Mouse (Mus musculus) heart, embryonic 16.5 days (tissue): Measurements from ENCODE around the gene Phlda1. TPM values are rescaled to one million over a fixed set of nuclear protein-coding genes. Genes with fewer than 3 reads are reported as not detected.

Source experiments
- ATAC-seq: fragments of 200-750 bp; cut with Nextera tagmentation; replicated peaks from 2 replicates; pipeline ENCODE4 v1.8.0; 2017; ENCODE audit warnings: moderate number of reproducible peaks; ENCODE audit not compliant: insufficient read depth, low FRiP score; ENCODE audit errors: extremely low read depth
- H3K27ac ChIP-seq: fragments of 300-500 bp; sonication (generic); 2 replicates; pipeline ENCODE4 v1.5.1; 2014; ENCODE audit warnings: mild to moderate bottlenecking, low read length, control low read depth, moderate library complexity
- H3K27me3 ChIP-seq: fragments of 300-500 bp; sonication (generic); 2 replicates; pipeline ENCODE4 v1.6.1; 2014; ENCODE audit warnings: low read length, mixed read lengths; ENCODE audit not compliant: control insufficient read depth, insufficient read depth
- H3K36me3 ChIP-seq: fragments of 300-500 bp; sonication (generic); 2 replicates; pipeline ENCODE4 v1.6.1; 2014; ENCODE audit not compliant: control insufficient read depth, insufficient read depth
- H3K4me1 ChIP-seq: fragments of 300-500 bp; sonication (generic); 2 replicates; pipeline ENCODE4 v1.6.1; 2014; ENCODE audit warnings: low read length, mixed read lengths; ENCODE audit not compliant: control insufficient read depth, insufficient read depth
- H3K4me2 ChIP-seq: fragments of 300-500 bp; sonication (generic); 2 replicates; pipeline ENCODE4 v1.6.1; 2014; ENCODE audit warnings: low read depth, mild to moderate bottlenecking, control low read depth, low read length
- H3K4me3 ChIP-seq: fragments of 300-500 bp; sonication (generic); 2 replicates; pipeline ENCODE4 v1.5.1; 2014; ENCODE audit warnings: mild to moderate bottlenecking, control low read depth, low read length
- H3K9ac ChIP-seq: fragments of 300-500 bp; sonication (generic); 2 replicates; pipeline ENCODE4 v1.6.1; 2014; ENCODE audit warnings: low read length, control low read depth
- H3K9me3 ChIP-seq: fragments of 300-500 bp; sonication (generic); replicated peaks from 2 replicates; pipeline ENCODE4 v1.6.1; 2016; ENCODE audit warnings: low read length; ENCODE audit not compliant: control insufficient read depth
- WGBS: fragments of 180-500 bp; shearing (Covaris S2); extraction: QIAGEN DNeasy Blood & Tissue Kit; methylation state at CpG from one replicate; pipeline ENCODE4 v1.1.7; 2014; 5-methylcytosine and 5-hydroxymethylcytosine counted together
- polyA plus RNA-seq: library from polyadenylated mRNA; unstranded; fragments of >200 nt; fragmentation: Nextera tagmentation; extraction: Ambion mirVana; gene quantifications from 2 replicates; pipeline ENCODE4 v1.2.1, GENCODE M21; 2015

The Phlda1 gene
- polyA plus RNA-seq, 1 experiment from 2014 or later, result 27.4 TPM

GRCm38 (mm10) chr10:111499892-111500291, 6.2 kb upstream of the Phlda1 start:
- no peak overlapping the region for H3K27ac ChIP-seq
- H3K9ac ChIP-seq, result no peak overlapping the region
- ATAC-seq, result no peak
- no peaks in the 10 kb centered on the region for H3K27me3 ChIP-seq
- H3K4me1 ChIP-seq, result peaks cover 13% of the 10 kb centered on the region
- H3K4me2 ChIP-seq, result no peak overlapping the region
- 73% methylated on average over 6 of the region's 6 CpGs for WGBS
- no peak overlapping the region for H3K4me3 ChIP-seq
- peaks cover 6% of the 10 kb centered on the region for H3K36me3 ChIP-seq
- no peaks in the 10 kb centered on the region for H3K9me3 ChIP-seq

- Histone ChIP-seq H3K4me3 (no peak overlapping the region), H3K27ac (no peak overlapping the region), H3K36me3 (peaks cover 5% of the 10 kb centered on the region), H3K9me3 (no peaks in the 10 kb centered on the region), H3K4me1 (peaks cover 23% of the 10 kb centered on the region), H3K27me3 (no peaks in the 10 kb centered on the region), H3K9ac (no peak overlapping the region), H3K4me2 (no peak overlapping the region)
- whole genome bisulfite sequencing, result 0% methylated on average over 3 of the region's 3 CpGs
- ATAC-seq, result no peak
Observed at GRCm38 (mm10) chr10:111503071-111503470, 3.0 kb upstream of the Phlda1 start.

GRCm38 (mm10) chr10:111503716-111504115, 2.4 kb upstream of the Phlda1 start:
- Histone ChIP-seq H3K9ac (no peak overlapping the region), H3K4me3 (no peak overlapping the region), H3K4me1 (peaks cover 24% of the 10 kb centered on the region), H3K9me3 (no peaks in the 10 kb centered on the region), H3K4me2 (0 out of 2 replicates have a peak overlapping the region, but pooled peaks have one; percentile 1), H3K36me3 (no peaks in the 10 kb centered on the region), H3K27me3 (no peaks in the 10 kb centered on the region), H3K27ac (no peak overlapping the region; the same call in 1 of the 2 replicates)
- no peak for ATAC-seq
- WGBS, result 15% methylated on average over 10 of the region's 10 CpGs

GRCm38 (mm10) chr10:111504606-111505005, 1.5 kb upstream of the Phlda1 start:
- H3K9me3 ChIP-seq, result no peaks in the 10 kb centered on the region
- 56% methylated on average over 1 of the region's 1 CpGs for WGBS
- H3K4me1 ChIP-seq, result peaks cover 33% of the 10 kb centered on the region
- no peak overlapping the region for H3K4me3 ChIP-seq
- ATAC-seq, result no peak
- peak overlapping the region; percentile 23; the same call in 1 of the 2 replicates for H3K27ac ChIP-seq
- no peak overlapping the region for H3K9ac ChIP-seq
- H3K36me3 ChIP-seq, result 0 out of 2 replicates have a peak, but pooled peaks cover 2% of the 10 kb centered on the region
- no peak overlapping the region for H3K4me2 ChIP-seq
- no peaks in the 10 kb centered on the region for H3K27me3 ChIP-seq

DNA sequence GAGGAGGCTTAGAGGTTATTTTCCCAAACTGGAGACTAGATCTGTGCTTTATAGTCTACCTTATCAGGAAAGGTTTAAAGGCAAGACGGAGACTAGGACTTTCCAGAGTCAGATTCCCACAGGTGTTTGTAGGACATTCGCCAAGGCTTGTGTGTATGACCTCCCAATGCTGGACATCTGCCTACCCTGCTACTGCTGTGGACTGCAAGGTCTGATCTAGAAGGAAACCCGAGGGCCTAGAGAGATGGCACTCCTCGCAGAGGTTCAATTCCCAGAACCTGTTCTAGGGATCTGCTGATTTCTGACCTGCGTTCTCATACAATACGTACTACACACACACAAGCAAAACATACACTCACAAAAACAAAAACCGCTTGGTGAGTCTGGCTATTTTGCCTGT, 680 bp upstream of the Phlda1 start:
- peak overlapping the region; percentile 97 for H3K4me2 ChIP-seq
- ATAC-seq, result no peak
- H3K27ac ChIP-seq, result no peak overlapping the region; the same call in 1 of the 2 replicates
- H3K9ac ChIP-seq, result peak overlapping the region; percentile 88
- no peaks in the 10 kb centered on the region for H3K27me3 ChIP-seq
- 0 out of 2 replicates have a peak, but pooled peaks cover 2% of the 10 kb centered on the region for H3K36me3 ChIP-seq
- H3K4me1 ChIP-seq, result peaks cover 38% of the 10 kb centered on the region
- H3K9me3 ChIP-seq, result no peaks in the 10 kb centered on the region
- 52% methylated on average over 7 of the region's 7 CpGs for WGBS
- H3K4me3 ChIP-seq, result peak overlapping the region; percentile 81; the same call in 1 of the 2 replicates

DNA sequence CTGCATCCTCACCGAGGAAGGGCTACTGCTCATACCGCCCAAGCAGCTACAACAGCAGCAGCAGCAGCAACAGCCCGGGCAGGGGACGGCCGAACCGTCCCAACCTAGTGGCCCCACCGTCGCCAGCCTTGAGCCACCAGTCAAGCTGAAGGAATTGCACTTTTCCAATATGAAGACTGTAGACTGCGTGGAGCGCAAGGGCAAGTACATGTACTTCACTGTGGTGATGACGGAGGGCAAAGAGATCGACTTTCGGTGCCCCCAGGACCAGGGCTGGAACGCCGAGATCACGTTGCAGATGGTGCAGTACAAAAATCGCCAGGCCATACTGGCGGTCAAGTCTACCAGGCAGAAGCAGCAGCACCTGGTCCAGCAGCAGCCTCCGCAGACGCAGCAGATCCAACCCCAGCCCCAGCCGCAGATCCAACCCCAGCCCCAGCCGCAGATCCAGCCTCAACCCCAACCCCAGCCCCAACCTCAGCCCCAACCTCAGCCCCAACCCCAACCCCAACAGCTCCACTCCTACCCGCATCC, 907 bp downstream of the Phlda1 start:
- H3K9me3 ChIP-seq, result no peaks in the 10 kb centered on the region
- peak; percentile 16 for ATAC-seq
- H3K27ac ChIP-seq, result peak overlapping the region; percentile 98
- H3K36me3 ChIP-seq, result 0 out of 2 replicates have a peak, but pooled peaks cover 2% of the 10 kb centered on the region
- H3K4me1 ChIP-seq, result peaks cover 45% of the 10 kb centered on the region
- WGBS, result under 1% methylated on average over 22 of the region's 23 CpGs
- H3K4me2 ChIP-seq, result peak overlapping the region; percentile 97
- H3K9ac ChIP-seq, result peak overlapping the region; percentile 96
- H3K4me3 ChIP-seq, result peak overlapping the region; percentile 81
- no peaks in the 10 kb centered on the region for H3K27me3 ChIP-seq

GRCm38 (mm10) chr10:111507460-111508211, 1.6 kb downstream of the Phlda1 start:
- WGBS, result 1% methylated on average over 38 of the region's 38 CpGs

GRCm38 (mm10) chr10:111508324-111509080, 2.4 kb downstream of the Phlda1 start:
- Histone ChIP-seq H3K4me2 (peak overlapping the region; percentile 97), H3K9me3 (no peaks in the 10 kb centered on the region), H3K4me1 (peaks cover 43% of the 10 kb centered on the region), H3K4me3 (peak overlapping the region; percentile 81), H3K9ac (peak overlapping the region; percentile 96), H3K27ac (peak overlapping the region; percentile 2; the same call in 1 of the 2 replicates), H3K36me3 (0 out of 2 replicates have a peak, but pooled peaks cover 2% of the 10 kb centered on the region), H3K27me3 (no peaks in the 10 kb centered on the region)
- 12% methylated on average over 7 of the region's 7 CpGs for WGBS
- ATAC-seq, result no peak

More at GRCm38 (mm10) chr10:111507460-111508211, 1.6 kb downstream of the Phlda1 start:
- H3K9me3 ChIP-seq, result no peaks in the 10 kb centered on the region
- peak overlapping the region; percentile 97 for H3K4me2 ChIP-seq
- ATAC-seq, result 0 out of 2 replicates have a peak, but pooled peaks have one; percentile 5
- H3K27ac ChIP-seq, result peak overlapping the region; percentile 98
- peak overlapping the region; percentile 96 for H3K9ac ChIP-seq
- H3K36me3 ChIP-seq, result 0 out of 2 replicates have a peak, but pooled peaks cover 2% of the 10 kb centered on the region
- H3K27me3 ChIP-seq, result no peaks in the 10 kb centered on the region
- H3K4me1 ChIP-seq, result peaks cover 45% of the 10 kb centered on the region
- H3K4me3 ChIP-seq, result peak overlapping the region; percentile 81
